Mouse (Mus musculus): ENCODE results near the gene Prkca.

- TF ChIP-seq CTCF (IDR thresholded peaks at IDR 0.05; ENCODE audit: extremely low read depth, insufficient read depth, low read length) (no peak), POLR2A (IDR thresholded peaks at IDR 0.05; ENCODE audit: extremely low read depth, insufficient read depth, low read length) (no peak)
Measured at GRCm38 (mm10) chr11:108117360-108118050, 226.2 kb downstream of the Prkca start.
